Mouse (Mus musculus): ENCODE measurements around the gene Hivep1.

Gene Hivep1

GRCm38 (mm10) chr13:42233741-42234419 is 182.1 kb downstream of the Hivep1 start:
- TF ChIP-seq CTCF (conservative IDR thresholded peaks at IDR 0.05; ENCODE audit: low read length) (no peak), POU5F1 (IDR thresholded peaks at IDR 0.05; ENCODE audit: borderline replicate concordance, low read length) (no peak), NANOG (IDR thresholded peaks at IDR 0.05; ENCODE audit: borderline replicate concordance, low read length) (no peak)
- Histone ChIP-seq H3K36me3 (ENCODE audit: insufficient read depth, low read length) (no peaks in the 10 kb centered on the region), H3K27me3 (ENCODE audit: insufficient read depth, low read length) (no peaks in the 10 kb centered on the region), H3K9me3 (ENCODE audit: low read length) (no peaks in the 10 kb centered on the region), H3K4me3 (replicated peaks; ENCODE audit: low read length) (no peak overlapping the region), H3K4me1 (replicated peaks; ENCODE audit: low read depth, low read length) (no peaks in the 10 kb centered on the region)

DNA sequence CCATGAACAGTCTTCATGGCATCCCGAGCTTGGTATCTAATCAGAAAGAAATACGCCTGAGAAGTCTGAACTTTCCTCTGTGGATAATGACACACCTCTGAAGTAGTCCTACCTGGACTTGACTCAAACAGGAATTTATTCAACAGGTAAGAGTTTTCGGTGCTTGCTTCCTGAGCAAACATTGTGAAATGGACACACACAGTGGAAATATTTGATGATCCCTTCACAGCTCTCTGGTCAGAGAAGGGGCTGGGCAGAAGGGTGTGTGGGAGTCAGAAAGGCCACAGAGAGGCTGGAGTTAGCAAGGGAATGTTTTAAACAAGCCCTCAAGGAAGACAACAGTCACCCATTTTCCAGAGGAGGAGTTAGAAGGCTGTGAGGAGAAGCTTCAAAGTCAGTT is 186.7 kb downstream of the Hivep1 start:
- no peak overlapping the region for H3K4me3 ChIP-seq (replicated peaks; ENCODE audit: low read length)
- no peaks in the 10 kb centered on the region for H3K27me3 ChIP-seq (ENCODE audit: insufficient read depth, low read length)
- H3K4me1 ChIP-seq (replicated peaks; ENCODE audit: low read depth, low read length), result no peaks in the 10 kb centered on the region
- TF ChIP-seq CTCF (conservative IDR thresholded peaks at IDR 0.05; ENCODE audit: low read length) (no peak), NANOG (IDR thresholded peaks at IDR 0.05; ENCODE audit: borderline replicate concordance, low read length) (no peak), POU5F1 (IDR thresholded peaks at IDR 0.05; ENCODE audit: borderline replicate concordance, low read length) (no peak)
- H3K9me3 ChIP-seq (ENCODE audit: low read length), result peaks cover 13% of the 10 kb centered on the region
- H3K36me3 ChIP-seq (ENCODE audit: insufficient read depth, low read length), result no peaks in the 10 kb centered on the region

DNA sequence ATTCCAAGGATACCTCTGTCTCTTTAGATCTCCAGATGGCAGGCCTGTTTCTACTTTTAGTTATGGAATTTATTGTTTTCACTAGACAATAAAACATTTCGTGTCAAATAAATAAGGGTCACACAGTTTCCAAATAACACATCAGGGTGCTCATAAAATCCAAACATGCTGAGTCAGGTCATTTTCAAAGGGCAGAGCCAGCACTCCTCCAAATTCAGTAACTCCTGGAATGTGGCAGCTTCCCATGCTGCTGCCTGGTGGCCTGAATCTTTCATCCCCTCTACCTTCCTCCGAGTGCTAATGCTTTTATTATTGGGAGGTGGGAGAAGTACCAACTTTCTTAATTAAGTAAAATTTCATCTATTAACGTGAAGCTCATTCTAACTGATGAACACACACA is 190.3 kb downstream of the Hivep1 start:
- Histone ChIP-seq H3K9me3 (ENCODE audit: low read length) (peaks cover 13% of the 10 kb centered on the region), H3K4me1 (replicated peaks; ENCODE audit: low read depth, low read length) (no peaks in the 10 kb centered on the region), H3K4me3 (replicated peaks; ENCODE audit: low read length) (no peak overlapping the region), H3K27me3 (ENCODE audit: insufficient read depth, low read length) (no peaks in the 10 kb centered on the region), H3K36me3 (ENCODE audit: insufficient read depth, low read length) (no peaks in the 10 kb centered on the region)
- TF ChIP-seq NANOG (IDR thresholded peaks at IDR 0.05; ENCODE audit: borderline replicate concordance, low read length) (no peak), CTCF (conservative IDR thresholded peaks at IDR 0.05; ENCODE audit: low read length) (no peak), POU5F1 (IDR thresholded peaks at IDR 0.05; ENCODE audit: borderline replicate concordance, low read length) (no peak)

Data from E14TG2a.4 (cell line).